18 mouse cellular contexts compared by ENCODE assay signal in genomic region chr10:97886049-97886448, GRCm38 (mm10).
A peak's percentile ranks its signal among the peaks of the same experiment; 100 is the strongest.
DNase-seq lines count a peak whose midpoint lies in the region; TF ChIP-seq lines count a peak whose summit lies in the region.
"Had no signal": no experiment of that assay in that cellular context is flagged by ENCODE, and none has a peak within 500 bp of the region (broad histone marks: within the 10 kb centered on the region; RNA-seq: fewer than 3 reads in every experiment).

No protein-coding gene starts in this region.

- DNase-seq in frontal cortex, adult 2 months (ENCODE audit: extremely low spot score in 1 of 2, low spot score in 1 of 2) = peak; percentile 8 to 16
- no peak for DNase-seq in frontal cortex, postnatal 14 days (ENCODE audit: low spot score in 2 of 2)
- DNase-seq in left cerebral cortex, postnatal 25 days (ENCODE audit: low spot score in 2 of 2) = peak; percentile 2 to 61
- no peak for DNase-seq in left cerebral cortex, adult 9 months (ENCODE audit: low spot score in 2 of 2)
- peak; percentile 60 for DNase-seq in brain, adult 2 months (ENCODE audit: low read depth, low spot score)
- peak; percentile 16 for DNase-seq in telencephalon, adult 2 months (ENCODE audit: low read depth, low spot score)
- DNase-seq in lung, adult 2 months = no peak
- DNase-seq: adrenal gland, adult 2 months; adrenal gland, postnatal 10 days; adrenal gland, postnatal 25 days; cerebellum, adult 11-12 months; cerebellum, adult 2 months; cerebellum, adult 9-10 months; cerebellum, postnatal 10 days; cerebellum, postnatal 25 days had no signal

- 79% methylated on average over 1 of the region's 1 CpGs for WGBS in lung, adult 2 months

- no peaks in the 10 kb centered on the region for H3K4me1 ChIP-seq in lung, adult 2 months (ENCODE audit: control insufficient read depth, insufficient read depth, low read length)
- H3K4me1 ChIP-seq: embryonic facial prominence, embryonic 10.5 days; embryonic facial prominence, embryonic 12.5 days; forebrain, embryonic 13.5 days had no signal

- TF ChIP-seq CTCF in lung, adult 2 months (IDR thresholded peaks at IDR 0.05; ENCODE audit: insufficient read depth, low read length) = no peak

- no peak overlapping the region for H3K4me3 ChIP-seq in lung, adult 2 months (replicated peaks; ENCODE audit: extremely low read depth, low read depth, low read length)
- H3K4me3 ChIP-seq: embryonic facial prominence, embryonic 10.5 days; embryonic facial prominence, embryonic 12.5 days; forebrain, embryonic 13.5 days had no signal

- intact Hi-C loops in left cerebral cortex, postnatal 25 days (cut with DNase I) = no loop called here

- no peak for TF ChIP-seq POLR2A in lung, adult 2 months (IDR thresholded peaks at IDR 0.05; ENCODE audit: borderline replicate concordance, extremely low read depth, low read depth, low read length)

Comparison
In these comparisons a context has a peak if more than half of its experiments do, and no peak if none do; other contexts are left out.
1. DNase-seq: peak in frontal cortex, adult 2 months (2 of 2), left cerebral cortex, postnatal 25 days (2 of 2), brain, adult 2 months (single experiment) and telencephalon, adult 2 months (single experiment); none in frontal cortex, postnatal 14 days (0 of 2), left cerebral cortex, adult 9 months (0 of 2) and lung, adult 2 months (single experiment).